Mouse (Mus musculus) adrenal gland, postnatal 25 days (tissue): ENCODE measurements at regions not wholly inside any gene's neighbourhood (a gene's known extent, or its start where the extent isn't known, plus 50 kb on each side); places are given as distances from the start of the nearest gene placed in this dataset.
A peak's percentile ranks its signal among the peaks of the same experiment; 100 is the strongest.

Experiments
- DNase-seq: peaks from one replicate; pipeline ENCODE4 v3.0.0; 2021; ENCODE audit warnings: mixed read lengths

DNA sequence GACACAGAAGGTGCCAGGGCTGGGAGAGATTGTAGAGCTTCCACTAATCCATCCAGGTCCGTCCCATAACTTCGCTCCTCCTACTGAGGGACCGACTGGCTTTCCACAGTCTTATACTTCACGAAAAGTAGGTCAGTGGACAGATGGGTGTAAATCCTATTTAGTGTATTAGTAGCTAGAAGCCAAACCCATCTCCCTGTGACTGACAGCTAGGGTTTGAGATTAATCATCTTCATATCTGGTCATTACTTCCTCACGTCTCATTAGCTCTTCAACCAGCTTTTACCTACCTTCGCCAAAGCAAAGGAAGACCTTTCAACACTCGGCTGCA is 60.4 kb upstream of the Scaf11 start:
- DNase-seq = no peak

DNA sequence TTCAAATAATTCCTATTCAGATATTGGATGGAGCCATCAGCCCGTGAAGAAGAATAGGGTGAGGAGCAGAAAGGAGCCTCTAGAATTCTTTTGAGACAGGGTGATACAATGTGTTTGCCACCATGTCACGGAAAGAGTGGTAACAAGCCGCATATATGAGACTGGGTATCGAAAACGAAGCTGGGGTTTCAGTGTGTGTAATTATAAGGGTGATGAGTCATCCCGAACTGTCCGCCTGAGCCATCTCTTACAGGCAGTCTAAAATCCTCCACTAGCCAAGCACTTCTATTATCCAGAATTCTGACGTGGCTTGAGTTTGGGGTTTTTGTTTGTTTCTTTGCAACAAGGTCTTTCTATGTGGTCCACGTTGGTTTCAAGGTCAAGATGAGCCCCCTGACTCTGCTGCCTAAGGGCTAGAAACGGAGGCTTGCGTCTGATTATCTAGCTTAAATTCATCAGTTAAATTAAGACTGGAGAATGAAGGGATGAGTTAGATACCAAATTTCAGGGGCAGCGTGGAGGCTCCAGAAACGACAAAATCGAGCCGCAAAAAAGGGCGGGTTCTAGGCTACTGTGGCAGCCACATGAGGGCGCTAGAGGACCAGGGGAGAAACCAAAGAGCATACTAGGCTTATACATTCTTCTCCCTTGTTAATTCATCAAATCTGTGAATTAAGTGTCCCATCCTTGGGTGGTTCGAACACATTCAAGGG is 59.9 kb upstream of the Scaf11 start:
- peak; percentile 40 for DNase-seq

DNA sequence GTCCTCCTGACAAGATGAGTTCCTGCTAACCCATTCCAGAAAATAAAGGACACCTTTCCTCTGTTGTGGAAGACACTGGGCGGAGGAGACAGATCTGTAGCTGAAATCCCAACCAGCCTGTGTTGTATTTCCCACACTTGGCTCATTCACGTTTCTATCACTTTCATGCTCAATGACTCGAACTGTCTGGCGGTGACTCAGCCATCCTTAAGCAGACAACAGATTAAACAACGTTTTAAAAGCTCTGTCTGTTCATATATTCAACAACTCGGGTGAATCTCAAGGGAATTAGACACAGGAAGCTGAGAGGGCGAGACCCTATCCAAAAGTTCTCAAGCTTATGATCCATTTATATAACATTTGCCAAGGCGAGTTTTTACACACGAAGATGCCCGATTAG is 57.5 kb upstream of the Scaf11 start:
- no peak for DNase-seq

DNA sequence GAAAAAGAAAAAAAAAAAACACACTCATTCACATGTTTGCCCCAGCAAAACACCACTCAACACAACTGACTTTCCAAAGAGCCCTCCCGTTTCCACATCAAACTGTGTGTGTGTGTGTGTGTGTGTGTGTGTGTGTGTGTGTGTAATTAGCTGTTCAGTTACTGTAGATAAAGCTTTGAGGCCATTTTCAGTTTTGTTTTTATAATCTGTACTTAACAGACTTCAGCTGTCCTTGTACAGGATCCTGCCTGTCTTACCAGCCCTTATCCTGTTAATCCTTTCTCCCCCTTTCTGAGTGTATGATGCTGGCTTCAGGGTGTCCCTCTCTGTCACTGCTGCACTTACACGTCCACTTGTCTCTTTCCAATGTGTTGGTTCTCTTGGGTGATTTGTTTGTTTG is 55.0 kb upstream of the Scaf11 start:
- no peak for DNase-seq

DNA sequence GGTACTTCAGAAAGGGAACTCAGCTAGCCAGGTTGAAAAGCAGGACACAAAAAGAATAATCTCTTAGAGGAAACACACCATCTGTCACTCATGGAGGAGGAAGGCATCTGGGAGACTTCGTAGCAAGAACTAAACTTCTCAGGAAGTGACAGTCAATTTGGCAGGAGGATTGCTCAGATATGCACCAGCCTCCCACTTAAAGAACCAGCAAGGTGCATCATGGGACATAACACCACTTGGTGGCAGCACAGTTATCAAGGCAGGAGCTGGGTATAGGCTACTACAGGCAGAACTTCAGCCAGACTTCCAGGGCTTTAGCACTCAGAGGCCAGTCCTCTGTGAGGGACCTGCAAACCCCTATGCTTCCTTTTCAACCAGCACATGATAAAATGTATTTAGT is 52.0 kb upstream of the Scaf11 start:
- no peak for DNase-seq
